Mouse (Mus musculus): ENCODE measurements around the gene Kntc1.

DNA sequence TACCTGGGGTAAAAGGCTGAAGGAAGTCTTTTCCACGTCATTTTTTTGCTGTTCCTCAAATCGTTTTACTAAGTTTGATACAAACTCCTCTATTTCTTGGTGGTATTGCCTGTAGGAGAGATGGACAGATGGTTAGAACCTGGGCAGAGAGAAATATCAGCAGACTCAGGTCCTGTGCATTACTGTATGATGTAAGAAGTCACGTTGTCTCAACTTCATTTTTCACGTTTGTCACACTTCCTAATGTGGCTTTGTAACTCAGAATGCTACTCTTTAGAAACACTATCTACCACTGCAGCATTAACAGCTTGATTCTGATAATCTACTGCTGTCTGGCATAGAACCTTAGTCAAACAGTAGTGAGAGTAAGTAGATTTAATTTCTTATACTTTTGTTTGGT, 34.9 kb upstream of the Kntc1 start:
- TF ChIP-seq CTCF (IDR thresholded peaks at IDR 0.05; ENCODE audit: low read depth, low read length) (no peak), POLR2A (IDR thresholded peaks at IDR 0.05; ENCODE audit: insufficient read depth, low read length) (no peak)

Measured in ES-Bruce4 (cell line).